Mouse (Mus musculus): Measurements from ENCODE around the gene Ifitm2.
A peak's percentile ranks its signal among the peaks of the same experiment; 100 is the strongest.
"Not testable (repeated sequence)": the region's sequence is repeated elsewhere in the genome, so short reads cannot be mapped to it uniquely, and the experiment has no call there.

Gene Ifitm2

DNA sequence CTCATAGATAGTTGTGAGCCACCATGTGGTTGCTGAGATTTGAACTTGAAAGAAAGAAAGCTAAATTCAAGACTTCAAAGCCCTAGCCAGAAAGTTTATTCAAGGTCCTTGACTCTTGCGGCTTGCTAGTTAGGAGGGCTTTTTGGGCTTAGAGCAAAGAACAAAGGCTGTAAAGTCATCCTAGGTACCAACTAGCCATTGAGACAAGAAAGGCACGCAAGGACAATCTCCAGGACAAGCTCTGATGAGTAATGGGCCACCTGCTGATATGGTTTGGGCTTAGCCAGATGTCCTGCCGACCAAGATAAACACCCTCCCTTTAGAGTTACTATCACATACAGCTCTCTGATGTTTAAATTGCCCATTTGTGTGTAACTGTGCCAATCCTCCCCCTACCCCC lies 12.9 kb upstream of the Ifitm2 start:
- not testable (repeated sequence) for DNase-seq (ENCODE audit: low read depth, low spot score)

DNA sequence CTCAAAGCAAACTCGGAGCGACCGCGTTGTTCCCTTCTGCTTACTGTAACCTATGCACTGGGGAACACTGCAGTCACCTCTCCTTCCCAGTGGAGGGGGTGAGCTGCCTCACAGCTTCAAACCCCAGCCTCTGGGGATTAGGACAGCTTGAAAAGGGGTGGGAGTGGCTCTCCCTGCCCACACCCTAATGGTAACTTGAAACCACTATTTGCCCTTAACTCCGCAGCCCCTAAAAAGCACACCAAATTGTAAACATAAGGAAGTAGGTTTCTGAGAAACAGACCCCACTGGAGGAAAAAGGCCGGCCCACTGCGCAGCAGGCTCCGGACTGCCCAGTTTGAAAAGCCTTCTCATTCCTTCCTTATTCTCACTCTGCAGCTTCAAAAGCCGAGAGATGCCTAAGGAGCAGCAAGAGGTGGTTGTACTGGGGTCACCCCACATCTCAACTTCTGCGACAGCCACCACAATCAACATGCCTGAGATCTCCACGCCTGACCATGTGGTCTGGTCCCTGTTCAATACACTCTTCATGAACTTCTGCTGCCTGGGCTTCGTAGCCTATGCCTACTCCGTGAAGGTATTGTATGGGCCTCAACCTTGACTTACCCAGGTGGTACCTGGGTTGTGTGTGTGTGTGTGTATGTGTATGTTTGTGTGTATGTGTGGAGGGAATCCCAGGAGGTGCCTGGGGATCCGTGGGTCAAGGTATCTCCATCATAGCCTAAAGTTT lies 12.2 kb upstream of the Ifitm2 start:
- no peak for DNase-seq (ENCODE audit: low read depth, low spot score)

GRCm38 (mm10) chr7:140966921-140967320 lies 11.1 kb upstream of the Ifitm2 start, which contains the start of gene Ifitm1:
Ifitm1 (plus strand) TSS chr7:140967221.
- DNase-seq (ENCODE audit: low read depth, low spot score): no peak

DNA sequence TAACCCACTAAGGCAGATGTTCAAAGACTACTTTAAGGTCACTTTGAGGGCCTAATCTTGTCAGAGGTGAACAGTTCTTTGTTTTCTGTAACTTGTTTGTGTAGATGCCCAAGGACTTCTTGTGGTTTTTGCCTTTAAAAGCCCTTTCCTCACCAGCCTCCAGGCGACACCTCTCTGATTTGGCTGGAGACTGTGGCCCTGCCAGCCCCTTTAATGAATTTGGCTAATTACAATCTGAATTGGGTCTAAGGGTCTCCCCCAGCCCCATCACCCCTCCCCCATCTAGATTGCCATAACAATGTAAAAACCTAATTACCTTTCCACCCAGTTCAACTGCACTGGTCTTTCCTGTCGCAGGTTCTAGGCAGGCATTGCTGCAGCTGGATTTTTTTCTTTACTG lies 6.9 kb upstream of the Ifitm2 start:
- DNase-seq (ENCODE audit: low read depth, low spot score): no peak

GRCm38 (mm10) chr7:140961416-140961815 lies 5.6 kb upstream of the Ifitm2 start:
- no peak for DNase-seq (ENCODE audit: low read depth, low spot score)

- no peak for DNase-seq (ENCODE audit: low read depth, low spot score)
Observed at GRCm38 (mm10) chr7:140960026-140960425, 4.2 kb upstream of the Ifitm2 start.

DNA sequence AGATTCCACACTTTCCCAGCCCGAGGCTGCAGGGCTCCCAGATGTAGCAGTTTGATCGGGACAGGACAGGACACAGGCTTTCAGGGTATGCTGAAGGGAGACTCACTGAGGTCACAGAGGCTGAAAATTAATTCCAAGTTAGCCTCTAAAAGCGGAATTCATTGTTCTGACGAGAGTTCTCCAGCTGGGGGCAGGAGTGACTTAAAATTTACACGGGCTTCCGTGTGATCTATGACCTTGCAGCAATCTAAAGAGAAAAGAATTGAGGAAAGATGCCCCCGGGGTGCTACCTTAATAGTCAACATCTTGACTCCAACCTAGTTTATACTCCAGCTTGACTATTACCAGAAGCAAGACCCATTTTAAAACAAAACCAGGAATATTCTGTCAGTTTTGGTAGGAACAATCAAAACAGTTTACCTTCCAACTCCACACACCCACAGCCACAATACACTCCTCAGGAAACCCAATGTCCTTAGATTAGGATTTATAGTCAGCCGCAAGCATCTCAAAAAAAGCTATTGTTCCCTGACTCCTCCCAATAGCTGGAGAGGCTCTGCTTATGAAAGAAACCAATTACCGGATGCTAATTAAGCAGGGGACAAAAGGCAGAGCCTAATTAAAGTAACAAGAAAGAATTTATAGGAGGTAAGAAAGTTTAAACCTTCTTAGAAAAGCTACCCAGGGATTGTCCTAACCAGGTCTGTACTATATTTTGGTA lies 3.6 kb upstream of the Ifitm2 start:
- peak; percentile 77 for DNase-seq (ENCODE audit: low read depth, low spot score)

GRCm38 (mm10) chr7:140956556-140956869 lies 726 bp upstream of the Ifitm2 start:
- no peak for DNase-seq (ENCODE audit: low read depth, low spot score)

DNA sequence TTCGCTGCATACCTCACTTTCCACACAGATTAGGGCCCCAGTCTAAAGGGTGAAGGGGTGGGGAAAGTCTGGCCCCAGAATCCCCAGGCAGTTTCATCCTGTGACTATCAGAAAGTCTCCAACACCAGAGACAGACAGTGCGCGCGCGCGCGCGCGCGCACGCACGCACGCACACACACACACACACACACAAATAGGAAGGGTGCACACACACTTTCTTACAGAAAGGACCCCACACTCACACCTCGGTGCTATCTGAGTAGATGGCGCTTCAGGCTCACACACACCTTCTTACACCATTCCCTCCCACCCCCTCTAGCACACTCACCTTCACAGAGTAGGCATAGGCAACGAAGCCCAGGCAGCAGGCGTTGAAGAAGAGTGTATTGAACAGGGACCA lies 445 bp downstream of the Ifitm2 start:
- DNase-seq (ENCODE audit: low read depth, low spot score): peak; percentile 40

GRCm38 (mm10) chr7:140954733-140955071 lies 1.1 kb downstream of the Ifitm2 start:
- peak; percentile 31 for DNase-seq (ENCODE audit: low read depth, low spot score)

DNA sequence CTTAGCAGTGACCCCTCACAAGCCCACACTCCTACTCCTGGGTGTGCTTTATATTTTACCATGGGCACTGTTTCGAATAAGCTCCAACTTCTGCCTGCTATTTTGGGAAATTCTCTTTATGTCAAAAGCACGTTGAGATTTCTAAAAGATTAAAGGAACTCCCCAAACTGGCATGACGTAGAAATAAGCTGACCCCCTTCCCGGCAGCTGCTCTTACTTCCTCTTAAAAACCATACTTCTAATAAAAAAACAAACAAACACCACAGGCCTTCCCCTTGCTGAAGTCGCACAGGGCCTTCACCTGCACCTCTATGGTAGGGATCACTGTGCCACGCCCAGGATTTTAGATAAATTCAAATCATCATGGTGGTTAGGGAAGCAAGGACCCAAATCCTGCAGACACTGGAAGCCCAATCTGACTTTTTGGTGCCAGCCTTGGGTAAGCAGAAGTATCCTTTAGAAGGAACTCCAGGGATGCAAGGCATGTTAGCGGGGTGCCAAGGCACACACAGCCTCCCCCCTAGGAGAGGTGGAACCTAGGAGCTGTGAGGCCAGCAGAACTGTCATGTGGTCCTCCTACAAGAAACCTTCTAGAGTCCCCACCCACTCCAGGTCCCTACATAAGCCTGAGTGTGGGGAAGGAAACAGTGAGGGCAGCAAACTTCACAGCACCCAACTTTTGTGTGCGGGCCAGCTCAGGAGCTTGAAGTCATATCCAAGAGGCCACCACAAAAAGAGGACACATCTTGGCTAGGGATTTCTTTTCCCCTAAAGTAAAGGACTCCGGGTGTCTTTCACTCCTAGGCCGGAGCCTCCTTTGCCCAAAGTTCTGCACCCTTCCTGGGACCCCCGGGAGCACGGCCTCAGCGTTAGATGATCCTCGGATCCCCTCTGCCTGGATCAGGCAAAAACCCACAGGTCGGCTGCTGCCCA lies 1.7 kb downstream of the Ifitm2 start:
- no peak for DNase-seq (ENCODE audit: low read depth, low spot score)

GRCm38 (mm10) chr7:140953133-140953532 lies 2.7 kb downstream of the Ifitm2 start:
- DNase-seq (ENCODE audit: low read depth, low spot score): no peak

DNA sequence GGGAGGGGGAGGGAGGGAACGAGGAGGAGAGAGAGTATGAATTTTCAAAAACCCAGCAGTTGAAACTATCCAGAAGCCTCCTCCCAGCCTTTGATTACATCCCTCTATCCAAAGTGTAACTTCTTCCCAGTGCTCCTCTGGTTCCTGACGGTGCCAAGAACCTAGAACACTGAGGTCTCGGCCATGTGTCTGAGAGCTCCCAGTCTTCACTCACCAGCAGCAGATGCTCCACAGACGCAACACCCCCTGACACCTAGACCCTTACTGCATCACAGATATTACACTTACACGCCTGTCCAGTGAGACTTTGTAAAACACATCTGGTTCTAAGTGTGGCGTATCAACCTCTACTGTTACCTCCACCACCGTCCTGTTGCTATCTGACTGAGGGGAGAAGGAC lies 3.3 kb downstream of the Ifitm2 start:
- no peak for DNase-seq (ENCODE audit: low read depth, low spot score)

DNA sequence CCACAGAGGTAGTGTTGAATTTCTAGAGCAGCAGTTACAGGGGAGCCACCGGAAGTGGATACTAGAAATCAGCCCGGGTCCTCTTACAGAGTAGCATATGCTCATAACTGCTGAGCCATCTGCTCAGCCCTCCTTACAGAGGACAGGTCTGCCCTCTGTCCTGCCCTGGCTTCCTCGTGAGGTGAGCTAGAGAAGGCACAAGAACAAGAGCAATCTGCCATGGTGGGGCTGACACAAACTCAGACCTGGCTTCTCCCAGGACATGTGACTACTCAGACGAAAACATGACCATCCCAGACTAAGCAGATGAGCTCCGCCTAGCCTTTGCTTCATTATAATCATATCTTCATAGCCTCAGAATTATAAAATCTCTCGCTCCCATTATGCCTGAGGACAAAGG lies 4.0 kb downstream of the Ifitm2 start:
- no peak for DNase-seq (ENCODE audit: low read depth, low spot score)

DNA sequence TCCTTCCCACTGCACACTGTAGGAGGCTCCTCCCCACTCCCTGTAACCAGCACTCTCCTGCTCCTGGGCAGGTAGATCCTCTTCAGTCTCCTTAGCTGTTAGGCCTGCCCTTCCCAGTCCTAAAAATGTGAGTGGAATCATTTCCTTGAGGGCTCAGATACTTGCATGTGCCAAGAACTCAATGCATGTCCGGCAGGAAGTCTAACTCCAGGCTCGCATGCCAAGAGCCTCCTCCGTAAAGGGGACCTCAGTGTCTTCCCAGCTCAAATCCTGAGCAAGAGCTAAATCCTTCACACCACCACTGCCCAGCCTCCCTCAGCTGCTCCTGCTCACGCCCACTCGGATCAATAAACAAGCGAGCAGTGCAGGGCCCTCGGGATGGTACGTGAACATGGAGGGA lies 4.7 kb downstream of the Ifitm2 start:
- DNase-seq (ENCODE audit: low read depth, low spot score): no peak

- DNase-seq (ENCODE audit: low read depth, low spot score): no peak
Observed at GRCm38 (mm10) chr7:140949824-140950530, 5.8 kb downstream of the Ifitm2 start, which contains the start of gene Ifitm5. Ifitm5 (minus strand) TSS chr7:140950291.

- no peak for DNase-seq (ENCODE audit: low read depth, low spot score)
Observed at GRCm38 (mm10) chr7:140949255-140949654, 6.5 kb downstream of the Ifitm2 start.

DNA sequence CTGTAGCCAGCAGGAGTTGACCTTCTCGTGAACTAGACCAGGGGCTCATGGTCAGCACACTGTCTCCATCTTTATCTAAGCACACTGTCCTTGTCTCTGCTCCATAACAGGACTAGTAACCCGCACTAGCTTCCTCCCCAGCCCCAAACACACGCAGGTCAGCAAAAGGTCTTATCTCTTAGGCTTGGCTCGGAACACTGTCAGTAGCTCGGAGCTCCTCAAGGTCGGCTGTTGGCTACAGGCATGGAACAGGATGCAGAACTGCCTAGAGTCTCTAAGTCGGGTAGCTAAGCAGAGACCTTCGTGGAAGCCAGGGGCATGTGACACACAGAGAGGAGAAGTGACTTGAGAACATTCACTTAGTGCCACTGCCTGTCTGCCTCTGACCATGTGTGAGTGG lies 7.6 kb downstream of the Ifitm2 start:
- no peak for DNase-seq (ENCODE audit: low read depth, low spot score)

DNA sequence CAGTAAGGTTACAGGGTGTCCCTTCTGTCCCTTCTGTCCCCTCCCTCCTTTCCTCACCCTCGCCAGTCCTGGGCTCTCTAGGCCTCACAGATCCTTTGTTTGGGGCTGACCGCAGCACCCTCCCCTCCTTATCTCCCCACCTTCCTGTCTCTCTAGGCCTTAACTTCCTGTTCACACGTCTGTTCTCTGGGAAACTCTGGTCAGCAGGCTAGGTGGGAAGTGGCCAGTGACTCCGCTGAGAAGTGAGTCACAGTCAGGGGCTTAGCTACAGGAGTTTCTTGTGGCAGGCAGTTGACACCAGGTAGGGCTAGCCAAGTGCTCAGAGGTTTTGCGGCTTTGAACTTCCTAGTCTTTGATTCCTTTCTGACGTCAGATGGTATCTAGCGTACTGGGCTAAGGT lies 8.8 kb downstream of the Ifitm2 start:
- no peak for DNase-seq (ENCODE audit: low read depth, low spot score)

DNA sequence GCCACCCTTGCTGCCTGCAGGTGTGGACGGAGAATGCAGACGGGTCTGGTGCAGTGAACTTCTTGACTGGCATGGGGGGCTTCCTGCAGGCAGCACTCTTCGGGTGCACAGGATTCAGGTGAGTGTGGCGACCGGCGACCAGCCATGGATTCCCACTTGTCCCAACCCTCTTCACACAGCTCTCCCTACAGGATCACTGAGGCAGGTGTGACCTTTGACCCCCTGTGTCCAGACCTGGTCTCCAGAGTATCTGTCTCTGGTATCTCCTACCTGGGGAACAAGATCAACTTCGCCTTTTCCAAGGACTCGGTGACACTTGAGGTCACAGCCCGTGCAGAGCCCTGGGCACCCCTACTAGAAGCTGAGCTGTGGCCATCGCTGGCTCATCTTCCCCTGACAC lies 9.5 kb downstream of the Ifitm2 start:
- DNase-seq (ENCODE audit: low read depth, low spot score): no peak

- no peak for DNase-seq (ENCODE audit: low read depth, low spot score)
Observed at GRCm38 (mm10) chr7:140945247-140945646, 10.5 kb downstream of the Ifitm2 start.

- DNase-seq (ENCODE audit: low read depth, low spot score): no peak
Observed at GRCm38 (mm10) chr7:140944236-140944635, 11.6 kb downstream of the Ifitm2 start.

Measured in 3T3-L1 (cell line).